Mouse (Mus musculus): Measurements from ENCODE around the gene Mif. TPM values are rescaled to one million over a fixed set of nuclear protein-coding genes. Genes with fewer than 3 reads are reported as not detected.
"Not testable (repeated sequence)": the region's sequence is repeated elsewhere in the genome, so short reads cannot be mapped to it uniquely, and the experiment has no call there.

Mif gene
- total RNA-seq, 2 experiments from 2014 or later, result 579 to 602 TPM

DNA sequence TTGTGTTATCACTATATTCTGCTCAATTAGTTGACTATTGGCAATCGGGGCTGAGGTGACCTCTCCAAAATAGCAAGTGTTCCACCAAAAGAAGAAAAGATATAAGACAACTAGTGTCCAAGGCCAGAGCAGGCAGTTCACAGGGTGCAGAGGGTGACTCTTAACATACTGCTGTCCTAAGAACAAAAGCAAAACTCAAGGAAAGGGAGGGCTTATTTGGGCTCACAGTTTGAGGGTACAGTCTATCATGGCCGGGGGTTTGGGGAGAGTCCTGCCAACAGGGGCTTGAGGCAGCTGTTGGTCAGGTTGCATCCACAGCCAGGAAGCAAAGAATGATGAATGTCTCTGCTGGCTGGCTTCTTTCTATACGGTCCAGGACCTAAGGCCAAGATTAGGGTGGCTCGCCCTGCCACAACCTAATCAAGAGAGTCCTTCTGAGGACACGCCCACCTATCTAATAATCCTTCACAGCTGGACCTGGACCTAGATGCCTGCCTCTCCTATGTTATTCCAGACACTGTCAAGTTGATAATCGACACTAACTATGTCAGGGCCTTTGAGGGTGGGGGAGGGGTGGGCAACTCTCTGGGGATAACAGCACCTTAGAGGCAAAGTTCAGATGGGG is 14.6 kb downstream of the Mif start:
- ATAC-seq (replicated peaks; ENCODE audit: low FRiP score, low TSS enrichment, poor library complexity, severe bottlenecking), result peak; percentile 94

DNA sequence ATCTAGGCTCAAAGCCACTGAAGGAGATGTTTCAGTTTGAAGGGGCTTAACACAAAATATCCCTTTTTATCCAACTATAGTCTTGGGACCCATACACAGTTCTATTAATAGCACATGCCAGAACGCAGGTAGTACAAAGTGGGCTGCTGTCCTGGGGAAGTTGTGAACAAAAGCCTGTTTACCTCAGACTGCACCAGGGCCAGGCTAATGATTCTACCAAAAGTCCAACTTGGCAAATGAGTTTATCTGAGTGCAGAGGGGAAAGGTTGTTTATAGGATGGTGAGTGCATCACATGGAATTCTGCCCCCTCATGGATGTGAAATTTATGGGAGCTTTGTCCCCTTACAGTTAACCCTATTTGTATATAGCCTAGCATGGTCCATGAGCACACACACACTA is 15.2 kb downstream of the Mif start:
- no peak for ATAC-seq (replicated peaks; ENCODE audit: low FRiP score, low TSS enrichment, poor library complexity, severe bottlenecking)

DNA sequence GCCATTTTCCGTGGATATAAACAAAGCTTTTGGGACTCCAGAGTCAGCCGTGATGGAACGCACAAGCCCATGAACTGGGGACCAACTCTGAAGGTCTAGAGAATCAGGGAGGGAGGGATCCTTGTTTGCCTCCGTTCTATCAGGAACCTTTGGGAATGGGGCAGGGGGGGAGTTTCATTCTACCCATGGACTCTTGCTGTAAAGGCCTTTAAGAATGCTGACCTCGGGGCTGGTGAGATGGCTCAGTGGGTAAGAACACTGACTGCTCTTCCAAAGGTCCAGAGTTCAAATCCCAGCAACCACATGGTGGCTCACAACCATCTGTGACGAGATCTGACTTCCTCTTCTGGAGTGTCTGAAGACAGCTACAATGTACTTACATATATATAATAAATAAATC is 16.1 kb downstream of the Mif start:
- not testable (repeated sequence) for ATAC-seq (replicated peaks; ENCODE audit: low FRiP score, low TSS enrichment, poor library complexity, severe bottlenecking)

DNA sequence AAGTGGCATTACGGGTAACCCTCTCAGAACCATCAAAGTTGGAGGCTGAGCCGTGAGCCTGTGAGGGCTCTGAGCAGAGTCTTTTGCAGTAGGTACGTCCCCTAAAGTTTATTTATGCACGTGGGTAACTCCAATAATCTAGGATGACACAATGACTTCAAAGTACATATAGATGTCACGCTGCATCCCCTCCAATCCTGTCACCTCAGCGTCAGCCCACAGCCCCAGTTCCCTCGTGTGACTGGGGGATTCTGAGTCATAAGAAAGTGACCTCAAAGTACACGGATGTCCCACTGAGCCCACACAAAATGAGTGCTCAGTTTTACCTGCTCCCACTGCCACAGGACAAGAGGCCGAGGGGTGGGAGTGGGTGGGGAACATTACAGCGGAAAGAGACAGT is 20.9 kb downstream of the Mif start:
- ATAC-seq (replicated peaks; ENCODE audit: low FRiP score, low TSS enrichment, poor library complexity, severe bottlenecking), result no peak

DNA sequence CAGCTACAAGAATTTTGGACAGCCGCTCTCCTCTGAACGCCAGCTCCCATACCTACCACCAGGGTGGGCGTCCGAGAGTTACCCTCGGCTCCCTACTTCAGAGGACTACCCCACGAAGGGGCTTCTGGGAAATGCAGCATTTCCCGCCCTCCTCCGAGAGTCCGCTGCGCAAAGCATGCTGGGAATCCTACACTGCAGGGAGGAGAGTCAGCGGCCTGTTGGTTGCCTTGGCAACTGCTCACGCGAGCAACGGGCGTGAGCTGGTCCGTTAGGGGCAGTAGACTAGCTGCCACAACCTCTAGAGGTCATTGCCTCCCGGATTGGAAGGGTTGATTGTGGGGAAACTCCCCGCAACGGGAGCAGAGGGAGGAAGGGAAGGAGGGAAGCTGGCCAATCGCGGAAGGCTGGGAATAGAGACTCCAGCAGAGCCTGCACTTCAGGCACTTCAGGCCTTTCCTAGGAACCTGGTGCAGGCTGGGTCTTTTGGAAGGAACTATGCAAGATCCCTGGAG is 22.7 kb downstream of the Mif start, which contains the start of gene Gstt2:
Gstt2 (minus strand) TSS at position 177 of the 512 bp plus-strand sequence.
- peak; percentile 64 for ATAC-seq (replicated peaks; ENCODE audit: low FRiP score, low TSS enrichment, poor library complexity, severe bottlenecking)

DNA sequence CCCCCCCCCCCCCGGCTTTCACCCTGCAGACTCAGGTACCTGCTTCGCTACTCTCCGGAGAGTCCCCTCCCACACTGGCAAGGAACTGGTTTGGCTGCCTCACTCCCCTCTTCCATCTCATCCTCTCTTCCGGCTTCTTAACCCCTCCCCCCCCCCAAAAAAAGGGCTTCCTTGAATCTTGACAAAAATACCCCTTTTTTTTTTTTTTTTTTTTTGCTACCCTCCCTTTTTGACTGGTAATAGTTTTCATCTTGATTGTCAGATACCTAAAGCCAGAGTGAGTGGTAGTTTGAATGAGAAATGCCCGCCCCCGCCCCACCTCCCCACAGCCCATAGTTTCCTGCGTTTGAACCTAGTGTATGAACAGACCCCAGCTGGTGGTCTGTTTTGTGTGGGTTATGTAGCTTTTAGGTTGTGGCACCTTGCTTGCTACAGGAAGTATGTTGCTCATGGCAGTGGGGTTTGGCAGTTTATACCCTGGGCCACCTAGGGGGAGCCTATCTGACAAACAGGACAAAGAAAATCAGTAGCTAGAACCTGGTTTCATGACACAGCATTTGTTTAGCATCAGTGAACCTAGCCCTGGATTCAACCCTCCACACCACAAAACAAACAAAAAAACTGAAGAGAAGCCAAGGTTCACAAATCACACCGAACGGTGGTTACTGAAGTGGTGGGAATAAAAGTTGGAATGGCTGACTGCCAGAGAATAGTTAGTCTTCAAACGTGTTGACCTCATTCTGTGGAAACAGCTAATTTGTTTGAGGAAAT is 24.1 kb downstream of the Mif start:
- no peak for ATAC-seq (replicated peaks; ENCODE audit: low FRiP score, low TSS enrichment, poor library complexity, severe bottlenecking)

DNA sequence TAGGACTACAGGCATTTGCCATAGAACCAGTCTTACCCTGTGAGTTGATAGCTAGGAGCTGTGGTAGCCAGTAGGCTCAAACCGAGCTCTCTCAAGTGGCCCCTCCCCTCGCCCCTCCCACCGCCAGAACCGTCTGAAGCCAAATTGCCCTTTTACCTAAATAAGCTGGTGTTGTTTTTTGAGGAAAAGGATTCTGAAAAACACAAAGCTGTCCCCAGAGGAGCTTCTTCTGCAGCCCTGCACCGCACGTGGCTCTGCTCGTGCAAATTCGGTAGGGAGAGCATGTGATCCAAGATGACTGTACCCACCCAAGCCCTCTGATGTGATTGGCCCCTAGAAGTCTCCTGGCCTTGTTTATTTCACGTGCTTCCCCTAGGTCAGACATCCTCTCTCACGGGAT is 24.7 kb downstream of the Mif start:
- ATAC-seq (replicated peaks; ENCODE audit: low FRiP score, low TSS enrichment, poor library complexity, severe bottlenecking), result peak; percentile 51

DNA sequence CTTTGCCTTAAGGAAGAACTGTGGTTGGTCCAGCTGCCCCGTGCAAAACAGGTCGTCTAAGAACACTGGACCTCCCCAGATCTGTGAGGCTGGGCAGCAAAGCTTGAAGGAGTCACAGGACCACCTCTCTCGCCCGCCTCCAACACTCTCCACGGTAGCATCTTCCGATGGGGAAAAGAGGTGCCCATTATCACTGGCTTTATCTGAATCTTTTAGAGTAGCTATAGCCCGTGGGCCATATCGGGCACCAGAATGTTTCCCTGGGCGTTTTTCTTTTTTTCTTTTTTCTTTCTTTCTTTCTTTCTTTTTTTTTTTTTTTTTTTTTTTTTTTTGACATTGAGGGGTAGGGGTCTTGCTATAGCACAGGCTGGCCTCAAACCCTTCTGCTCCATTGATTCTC is 25.3 kb downstream of the Mif start:
- no peak for ATAC-seq (replicated peaks; ENCODE audit: low FRiP score, low TSS enrichment, poor library complexity, severe bottlenecking)

DNA sequence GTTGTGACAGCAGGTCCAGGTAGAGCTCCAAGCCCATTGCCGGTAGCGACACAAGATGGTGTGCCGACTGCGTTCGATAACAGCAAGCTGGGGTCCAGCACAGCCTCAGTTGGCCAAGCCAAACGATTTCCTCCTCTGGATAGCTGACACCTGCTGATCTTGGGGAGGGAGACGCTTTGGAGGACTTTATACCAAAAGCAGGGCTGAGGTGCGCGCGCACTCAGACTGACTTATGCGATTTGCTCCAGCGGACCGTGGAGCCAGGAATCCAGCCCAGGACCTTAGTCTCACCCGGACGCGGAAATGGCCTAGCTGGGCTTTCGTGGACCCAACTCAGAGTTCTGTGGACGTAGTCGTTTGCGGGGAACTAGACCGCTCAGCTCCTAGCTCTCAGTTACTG is 25.8 kb downstream of the Mif start:
- peak; percentile 52 for ATAC-seq (replicated peaks; ENCODE audit: low FRiP score, low TSS enrichment, poor library complexity, severe bottlenecking)

DNA sequence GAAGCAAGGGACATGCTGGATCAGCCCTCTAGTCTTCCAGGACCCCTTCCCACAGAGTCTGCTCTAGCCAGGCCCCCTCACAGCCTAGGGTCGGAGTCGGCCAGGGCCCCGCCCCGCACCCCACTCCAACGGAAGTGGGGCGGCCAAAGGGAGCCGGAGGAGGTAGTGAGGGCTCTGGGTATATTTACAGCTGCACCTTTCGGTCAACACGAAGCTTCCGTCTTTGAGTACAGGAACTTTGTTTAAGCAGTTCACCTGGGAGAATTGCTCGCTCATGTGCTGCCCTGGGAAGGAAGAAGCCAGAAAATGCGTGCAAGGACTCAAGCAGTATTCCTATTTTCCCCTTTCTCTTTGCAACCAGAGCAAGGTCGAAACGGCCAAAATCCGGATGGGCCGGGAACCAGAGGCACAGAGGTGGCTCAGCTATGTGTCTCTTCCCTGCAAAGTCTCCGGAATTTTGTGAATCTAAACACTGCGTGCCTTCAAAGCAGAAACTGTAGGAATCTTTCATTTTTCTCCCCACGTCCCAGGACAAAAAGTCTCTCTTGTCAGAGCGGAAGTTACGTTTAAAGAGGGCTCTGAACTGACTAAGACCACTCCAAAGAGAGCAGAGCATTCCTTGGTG is 26.5 kb downstream of the Mif start:
- ATAC-seq (replicated peaks; ENCODE audit: low FRiP score, low TSS enrichment, poor library complexity, severe bottlenecking), result no peak

DNA sequence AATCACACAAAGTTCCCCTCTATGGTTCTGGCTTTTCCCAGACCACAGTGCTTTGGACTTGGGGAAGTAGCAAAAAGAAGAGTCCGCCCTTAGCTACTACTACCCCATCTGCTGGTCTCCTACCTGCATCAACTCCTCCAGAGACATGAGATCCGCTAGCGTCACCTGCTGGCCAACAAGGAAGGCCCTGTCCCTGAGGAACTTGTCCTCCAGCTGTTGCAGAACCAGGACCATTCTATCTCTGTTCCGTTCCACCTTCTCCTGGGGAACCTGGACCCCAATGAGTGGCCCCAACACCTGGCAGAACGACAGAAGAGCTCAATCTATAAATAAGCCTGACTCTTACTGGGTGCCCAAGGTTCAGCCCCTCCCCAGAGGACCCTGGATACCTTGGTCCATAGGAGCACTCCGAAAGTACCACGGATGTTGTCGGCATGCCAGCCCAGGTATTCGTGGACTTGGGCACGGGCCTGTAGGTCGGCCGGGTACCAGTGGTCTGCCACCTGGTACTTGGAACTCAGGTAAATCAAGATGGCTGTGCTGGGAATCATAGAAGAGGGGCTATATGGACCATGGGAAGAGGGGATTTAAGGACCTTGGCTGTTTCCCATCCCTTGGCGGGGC is 27.7 kb downstream of the Mif start:
- ATAC-seq (replicated peaks; ENCODE audit: low FRiP score, low TSS enrichment, poor library complexity, severe bottlenecking), result peak; percentile 43

DNA sequence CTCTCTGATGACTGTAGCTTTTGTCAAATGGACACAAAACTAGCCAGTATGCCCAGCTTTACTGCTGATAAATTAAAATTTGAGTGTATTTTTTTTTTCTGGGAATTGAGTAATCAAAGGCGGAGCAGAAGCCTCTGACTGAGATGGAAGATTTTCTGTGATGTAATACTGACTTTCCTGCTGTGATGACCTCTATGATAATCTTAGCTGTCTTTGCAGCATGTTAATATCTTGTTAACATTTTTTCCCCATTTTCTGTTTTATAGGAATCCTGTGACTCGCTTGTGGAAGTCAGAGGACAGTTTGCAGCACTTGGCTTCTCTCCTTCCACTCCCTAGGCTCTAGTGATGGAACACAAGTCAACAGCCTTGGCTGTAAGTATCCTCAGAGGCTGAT is 29.8 kb downstream of the Mif start:
- no peak for ATAC-seq (replicated peaks; ENCODE audit: low FRiP score, low TSS enrichment, poor library complexity, severe bottlenecking)

DNA sequence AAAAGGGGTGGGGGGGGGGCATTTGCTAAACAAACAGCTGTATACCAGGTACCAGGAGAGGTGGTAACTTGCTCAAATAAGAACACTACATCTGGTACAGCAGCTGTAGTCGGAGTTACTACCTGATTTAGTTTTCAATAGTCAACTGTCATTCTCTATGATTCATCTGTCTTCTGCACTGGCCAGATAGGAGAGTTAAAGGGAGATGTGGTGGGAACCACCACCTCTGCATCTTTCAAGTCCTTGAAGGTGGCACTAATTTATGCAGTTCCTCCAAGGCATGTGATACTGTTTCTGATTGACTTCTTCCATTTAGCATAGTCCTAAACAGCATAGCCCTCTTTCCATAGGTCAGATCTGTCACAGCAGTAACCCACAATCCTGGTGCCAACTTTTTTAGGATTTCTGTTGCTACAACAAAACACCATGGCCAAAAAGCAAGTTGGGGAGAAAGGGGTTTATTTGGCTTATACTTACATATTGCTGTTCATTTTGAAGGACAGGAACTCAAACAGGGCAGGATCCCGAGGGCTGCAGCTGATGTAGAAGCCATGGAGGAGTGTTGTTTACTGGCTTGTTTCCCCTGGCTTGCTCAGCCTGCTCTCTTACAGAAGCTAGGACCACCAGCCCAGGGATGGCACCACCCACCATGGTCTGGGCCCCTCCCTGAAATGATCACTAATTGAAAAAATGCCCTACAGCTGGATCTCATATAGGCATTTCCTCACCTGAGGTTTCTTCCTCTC is 30.3 kb downstream of the Mif start:
- ATAC-seq (replicated peaks; ENCODE audit: low FRiP score, low TSS enrichment, poor library complexity, severe bottlenecking), result no peak

DNA sequence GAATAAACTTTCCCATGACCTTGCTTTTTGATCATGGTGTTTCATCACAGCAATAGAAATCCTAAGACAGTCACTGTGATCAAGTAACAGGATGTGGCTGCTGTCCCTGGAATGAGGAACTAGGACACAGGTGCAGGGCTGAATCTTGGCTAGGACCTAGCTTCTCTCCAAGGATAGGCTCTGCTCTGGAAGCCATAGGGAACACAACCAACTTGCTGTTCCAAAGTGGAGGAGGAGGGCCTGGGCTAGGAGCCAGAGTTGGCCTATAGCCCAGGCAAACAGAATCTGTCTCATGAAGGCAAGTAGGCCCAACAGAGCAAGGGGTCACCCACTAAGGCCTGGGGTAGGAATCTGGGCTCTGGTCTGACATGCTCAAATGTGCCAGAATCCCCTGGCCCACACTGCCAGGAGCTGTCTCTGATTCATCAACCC is 31.5 kb downstream of the Mif start:
- no peak for ATAC-seq (replicated peaks; ENCODE audit: low FRiP score, low TSS enrichment, poor library complexity, severe bottlenecking)

DNA sequence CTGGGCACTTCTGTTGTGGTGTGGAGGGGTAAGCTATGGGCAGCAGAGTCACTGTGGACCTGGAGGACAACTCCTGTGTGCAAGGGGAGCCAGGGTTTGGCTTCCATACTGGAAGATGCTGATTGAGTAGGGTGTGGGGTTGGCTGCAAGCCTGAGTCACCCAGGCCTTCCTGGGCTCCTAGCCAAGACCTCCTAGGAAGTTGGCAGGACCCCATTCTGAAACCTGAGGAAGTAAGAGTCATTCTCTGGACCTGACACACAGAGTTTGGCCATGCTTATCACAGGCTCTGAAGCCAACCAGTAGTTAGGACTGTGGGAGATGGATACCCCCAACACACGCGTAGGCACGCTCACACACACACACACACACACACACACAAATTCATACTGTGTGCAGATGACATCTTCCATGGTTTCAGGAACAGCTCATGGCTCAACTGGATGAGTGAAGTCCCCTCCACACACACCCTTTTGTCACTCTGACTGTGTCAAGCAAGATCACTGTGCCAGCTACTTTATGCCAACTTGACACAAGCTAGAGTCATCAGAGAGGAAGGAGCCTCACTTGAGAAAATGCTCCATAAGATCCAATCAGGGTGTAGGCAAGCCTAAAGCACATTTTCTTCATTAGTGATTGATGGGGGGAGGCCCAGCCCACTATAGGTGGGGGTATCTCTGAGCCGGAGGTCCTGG is 32.2 kb downstream of the Mif start:
- peak; percentile 32; the same call in 1 of the 2 replicates for ATAC-seq (replicated peaks; ENCODE audit: low FRiP score, low TSS enrichment, poor library complexity, severe bottlenecking)

DNA sequence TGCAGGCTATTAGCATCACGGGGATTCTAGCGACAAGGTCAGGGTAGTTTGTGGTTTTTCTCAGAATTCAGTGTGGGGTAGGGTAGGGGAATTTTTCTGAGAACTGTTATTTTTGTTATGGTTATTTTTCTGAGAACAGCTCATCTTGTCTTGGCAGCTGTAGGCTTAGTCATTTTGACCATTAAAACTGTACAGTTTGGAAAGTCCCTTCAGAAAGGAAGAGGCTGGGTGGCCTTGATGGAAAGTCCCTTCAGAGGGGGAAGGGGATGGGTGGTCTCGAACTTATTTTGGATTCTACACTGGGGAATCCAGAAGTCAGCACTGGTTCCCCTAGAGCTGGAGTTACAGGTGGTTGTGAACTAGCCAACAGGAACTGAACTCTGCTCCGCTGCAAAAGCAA is 35.5 kb downstream of the Mif start:
- ATAC-seq (replicated peaks; ENCODE audit: low FRiP score, low TSS enrichment, poor library complexity, severe bottlenecking), result no peak

DNA sequence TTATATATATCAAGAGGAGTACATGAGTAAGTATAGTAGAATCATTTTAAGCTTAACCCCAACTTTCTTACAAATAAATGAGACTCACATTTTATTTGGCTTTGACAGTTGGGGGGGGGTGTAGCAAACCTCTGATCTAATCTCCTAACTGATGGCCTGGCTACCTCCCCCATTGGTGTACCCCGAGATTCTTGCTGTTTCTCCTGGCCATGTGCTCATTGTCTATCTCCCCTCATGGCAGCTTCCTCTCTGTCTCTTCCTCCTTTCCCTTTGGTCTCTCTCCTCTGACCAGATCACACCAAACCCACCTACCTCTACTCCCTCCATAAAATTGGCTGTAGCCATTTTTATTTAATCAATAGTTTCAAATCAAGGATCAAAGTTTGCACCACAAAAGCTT is 36.3 kb downstream of the Mif start:
- ATAC-seq (replicated peaks; ENCODE audit: low FRiP score, low TSS enrichment, poor library complexity, severe bottlenecking), result no peak

DNA sequence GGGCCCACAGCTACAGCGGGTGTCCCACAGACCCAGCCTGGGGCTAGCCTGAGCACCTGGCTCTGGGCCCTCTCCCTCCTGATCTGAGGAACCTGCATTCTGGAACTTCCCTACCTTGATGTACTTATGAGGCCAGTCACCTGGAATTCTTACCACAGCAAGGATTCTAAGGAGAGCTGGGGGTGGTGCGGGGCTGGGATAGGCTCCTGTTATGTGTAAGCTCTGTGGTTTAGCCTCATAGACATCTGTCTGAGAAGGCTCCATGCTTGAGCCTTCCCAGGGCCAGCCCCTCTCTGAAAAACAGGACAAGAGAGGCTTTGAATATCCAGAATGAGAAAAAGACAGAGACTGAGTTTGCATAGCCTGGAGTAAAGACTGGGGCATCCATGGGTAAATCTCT is 37.6 kb downstream of the Mif start, which contains the start of gene Gstt4:
Gstt4 (minus strand) TSS at position 101 of the 400 bp plus-strand sequence.
- ATAC-seq (replicated peaks; ENCODE audit: low FRiP score, low TSS enrichment, poor library complexity, severe bottlenecking), result no peak

DNA sequence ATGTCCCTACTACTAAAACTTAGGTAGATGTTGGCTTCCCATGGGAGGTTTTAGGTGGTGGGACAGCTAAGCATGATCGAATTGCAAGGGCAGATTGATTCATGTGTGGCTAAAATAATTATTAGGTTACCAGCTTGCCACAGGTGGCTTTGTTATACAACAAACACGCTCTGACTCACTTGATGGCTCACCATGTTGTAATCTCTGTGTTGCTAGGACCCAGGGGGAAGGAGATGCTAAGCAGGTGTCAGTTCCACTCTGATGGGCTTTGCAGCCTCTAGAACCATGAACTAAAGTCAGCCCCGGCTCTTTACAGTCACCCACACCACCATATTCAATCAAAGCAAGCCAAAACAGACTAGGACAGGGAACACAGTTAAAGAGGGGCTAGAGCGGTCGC is 40.2 kb downstream of the Mif start:
- no peak for ATAC-seq (replicated peaks; ENCODE audit: low FRiP score, low TSS enrichment, poor library complexity, severe bottlenecking)

All from megakaryocyte-erythroid progenitor cell, adult 5-6 weeks (primary cell).